Mouse (Mus musculus) kidney, adult 8-10 months (tissue): ENCODE results near the gene Tmub1.
A peak's percentile ranks its signal among the peaks of the same experiment; 100 is the strongest.
"Not testable (repeated sequence)": the region's sequence is repeated elsewhere in the genome, so short reads cannot be mapped to it uniquely, and the experiment has no call there.

Source experiments
- DNase-seq, 2 experiments: peaks; one replicate each; pipeline ENCODE4 v3.0.0; 2022

Gene Tmub1

DNA sequence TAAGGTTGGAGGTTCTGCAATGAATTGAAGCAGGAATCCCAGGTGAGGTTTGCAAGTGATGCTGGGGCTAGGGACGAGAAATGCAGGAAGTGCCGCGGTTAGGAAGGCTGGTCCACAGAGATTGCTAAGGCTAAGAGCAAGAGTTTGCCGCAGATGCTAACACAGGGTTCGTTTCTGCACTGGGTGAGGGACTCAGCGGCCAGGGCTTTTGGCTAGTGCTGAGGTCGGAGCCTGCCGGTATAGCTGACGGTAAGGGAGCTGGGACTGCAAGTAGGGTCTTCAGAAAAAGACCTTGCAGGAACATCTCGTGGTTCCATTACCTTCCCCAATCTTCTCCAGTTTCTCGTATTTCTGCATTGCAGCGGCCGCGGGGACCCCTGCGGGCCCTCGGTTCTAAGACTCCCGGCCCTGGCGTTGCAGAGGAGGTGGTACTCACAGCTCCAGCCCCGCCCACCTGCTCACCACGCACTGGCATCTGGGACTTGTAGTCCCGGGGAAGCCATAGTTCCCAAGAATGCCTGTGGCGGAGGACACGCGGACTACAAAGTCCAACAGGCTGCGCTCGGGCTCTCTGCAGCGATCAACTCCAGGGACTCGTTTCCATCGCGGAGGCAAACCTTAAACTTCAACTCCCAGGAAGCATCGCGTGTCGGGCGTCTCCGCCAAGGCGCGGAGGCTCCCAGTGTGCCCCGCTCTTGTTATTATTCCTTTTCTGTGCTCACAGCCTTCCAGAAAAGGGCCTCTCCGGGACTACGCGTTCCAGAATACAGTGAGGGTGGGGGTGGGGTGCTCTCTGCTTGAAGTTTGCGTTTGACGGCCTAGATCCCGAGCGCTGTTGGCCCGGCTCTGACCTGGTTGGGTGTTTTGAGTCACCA is 24.3 kb downstream of the Tmub1 start, which contains the start of the genes Cdk5 and Slc4a2:
Cdk5 (minus strand) TSS at position 402 of the 875 bp plus-strand sequence.
Slc4a2 (plus strand) TSS at position 709 of the 875 bp plus-strand sequence.
- peak; percentile 99 for DNase-seq

DNA sequence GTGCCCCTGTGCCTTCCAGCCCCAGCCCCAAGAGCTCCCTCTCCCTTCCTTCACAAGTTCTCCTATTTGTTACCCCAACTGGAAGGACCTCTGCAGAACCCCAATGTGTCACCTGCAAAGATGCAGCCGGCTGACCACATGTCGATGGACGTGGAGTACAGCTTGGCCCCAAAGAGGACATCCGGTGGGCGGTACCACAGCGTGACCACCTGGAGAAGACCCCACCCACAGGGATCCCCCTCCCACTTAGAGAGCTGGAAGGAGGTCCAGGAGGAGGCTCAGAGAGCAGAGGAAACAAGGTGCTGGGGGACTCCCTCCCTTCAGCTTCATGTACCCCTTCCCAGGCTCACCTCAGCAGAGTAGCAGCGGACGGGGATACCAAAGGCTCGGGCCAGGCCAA is 27.3 kb downstream of the Tmub1 start:
- no peak for DNase-seq

DNA sequence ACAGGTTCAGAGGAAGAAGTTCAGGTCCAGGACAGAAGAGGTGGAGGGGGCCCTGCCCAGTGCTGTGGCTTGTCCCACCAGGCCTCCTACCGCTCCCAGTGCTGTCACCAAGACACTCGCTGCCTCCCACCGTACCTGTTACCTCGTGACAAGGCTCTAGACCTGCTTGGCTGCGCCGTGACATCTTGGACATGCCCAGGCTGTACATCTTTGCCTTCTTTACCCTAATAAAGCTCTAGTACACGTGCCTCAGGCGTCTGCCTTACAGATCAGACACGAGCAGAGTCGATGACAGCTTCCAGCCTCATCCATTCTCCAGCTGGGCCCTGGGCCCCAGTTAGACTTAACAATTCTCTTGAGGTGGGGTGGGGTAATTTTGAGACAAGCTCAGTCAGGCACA is 30.1 kb downstream of the Tmub1 start:
- no peak for DNase-seq

DNA sequence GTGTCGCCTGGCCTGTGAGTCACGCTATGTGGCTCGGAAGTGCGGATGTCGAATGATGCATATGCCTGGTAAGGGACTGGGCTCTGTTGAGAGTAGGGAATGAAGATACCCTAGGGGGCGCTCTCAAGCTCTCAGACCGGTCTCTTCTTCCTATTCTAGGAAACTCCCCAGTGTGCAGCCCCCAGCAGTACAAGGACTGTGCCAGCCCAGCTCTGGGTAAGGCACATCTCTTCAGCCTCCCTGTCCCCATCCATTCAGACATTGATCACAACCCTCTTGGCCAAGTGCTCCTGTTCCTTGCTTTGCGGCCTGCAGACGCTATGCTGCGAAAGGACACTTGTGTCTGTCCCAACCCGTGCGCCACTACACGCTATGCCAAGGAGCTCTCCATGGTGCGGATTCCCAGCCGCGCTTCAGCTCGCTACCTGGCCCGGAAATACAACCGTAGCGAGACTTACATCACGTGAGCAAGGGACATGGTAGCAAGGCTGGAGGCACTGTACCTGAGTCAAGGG is 31.4 kb downstream of the Tmub1 start:
- DNase-seq: peak; percentile 54 to 62

DNA sequence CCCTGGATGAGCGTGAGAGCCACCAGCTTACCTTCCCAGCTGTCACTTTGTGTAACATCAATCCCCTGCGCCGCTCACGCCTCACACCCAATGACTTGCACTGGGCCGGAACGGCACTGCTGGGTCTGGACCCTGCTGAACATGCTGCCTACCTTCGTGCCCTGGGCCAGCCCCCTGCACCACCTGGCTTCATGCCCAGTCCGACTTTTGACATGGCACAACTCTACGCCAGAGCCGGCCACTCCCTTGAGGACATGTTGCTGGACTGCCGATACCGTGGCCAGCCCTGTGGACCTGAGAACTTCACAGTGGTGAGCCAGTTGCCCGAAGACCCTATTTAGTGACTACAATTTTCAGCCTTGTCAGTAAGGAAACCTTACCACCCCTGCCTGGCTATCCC is 33.7 kb downstream of the Tmub1 start:
- no peak for DNase-seq

DNA sequence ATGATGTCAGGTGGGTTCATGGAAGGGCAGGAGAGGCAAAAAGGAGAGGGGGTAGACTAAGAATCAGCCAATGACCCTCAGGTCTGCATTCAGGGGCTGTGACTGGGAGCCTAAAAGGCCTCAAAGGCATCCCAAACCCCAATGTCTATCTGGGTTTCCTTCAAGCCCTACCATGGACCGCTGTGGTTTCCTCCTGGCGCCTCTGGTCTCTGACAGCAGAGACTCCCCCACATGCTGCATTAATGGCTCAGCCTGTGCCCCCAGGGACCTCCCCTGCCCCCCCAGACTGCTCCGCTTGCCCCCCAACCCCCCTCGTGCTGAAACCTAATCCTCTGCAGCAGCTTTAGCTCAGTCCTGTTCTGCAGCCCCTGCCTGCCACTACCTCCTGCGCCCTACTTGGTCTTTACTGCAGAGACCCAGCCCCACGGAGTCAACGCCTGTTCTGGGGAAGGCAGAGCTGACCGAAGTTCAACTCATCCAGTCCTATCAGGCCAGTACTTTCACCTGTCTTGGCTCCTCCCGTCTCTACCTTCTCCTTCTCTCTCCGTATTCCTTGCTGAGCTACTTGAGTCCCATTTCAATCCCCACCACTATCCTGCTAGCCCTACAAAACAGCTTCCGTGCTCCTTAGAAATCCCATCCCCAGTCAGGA is 34.5 kb downstream of the Tmub1 start, which contains the start of gene Asic3:
Asic3 (plus strand) TSS at position 351 of the 652 bp plus-strand sequence.
- peak in 1 of 2 experiments; percentile 15 for DNase-seq

DNA sequence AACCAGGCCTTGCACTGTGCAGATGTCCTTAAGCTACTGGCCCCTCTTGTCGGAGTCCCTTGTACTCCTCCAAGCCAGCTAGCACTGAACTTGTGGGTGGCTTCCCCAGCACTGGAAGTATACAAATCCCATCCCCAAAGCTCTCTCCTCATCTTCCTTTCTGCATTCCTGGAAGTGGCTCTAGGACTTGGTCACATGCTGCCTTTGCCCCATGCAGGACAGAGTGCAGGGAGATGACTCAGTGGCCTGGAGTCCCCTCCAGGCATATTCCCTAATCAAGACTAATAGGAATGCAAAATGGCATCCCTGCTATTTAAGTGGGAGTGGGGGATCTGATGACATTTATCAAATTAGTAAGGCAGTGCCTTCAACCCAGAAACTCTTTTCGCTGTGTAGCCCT is 35.6 kb downstream of the Tmub1 start:
- no peak for DNase-seq

DNA sequence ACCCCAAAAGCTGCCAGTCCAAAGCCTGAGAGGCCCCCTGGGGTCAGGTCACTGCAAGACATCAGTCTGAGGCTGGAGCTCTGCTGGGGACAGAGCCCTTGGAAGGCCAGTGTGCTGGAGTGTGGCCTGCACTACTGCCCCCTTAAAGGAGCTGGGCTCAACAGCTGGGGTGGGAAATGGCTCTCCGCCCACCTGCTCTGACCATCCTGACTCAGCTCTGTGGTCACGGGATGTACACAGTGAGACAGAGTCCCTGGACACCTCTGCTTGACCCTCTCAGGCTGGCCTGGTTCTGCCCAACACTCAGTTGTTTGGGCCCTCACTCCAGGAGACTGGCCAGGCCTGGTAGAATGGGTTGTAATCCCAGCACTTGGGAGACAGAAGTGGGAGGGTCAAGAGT is 38.2 kb downstream of the Tmub1 start:
- no peak for DNase-seq

DNA sequence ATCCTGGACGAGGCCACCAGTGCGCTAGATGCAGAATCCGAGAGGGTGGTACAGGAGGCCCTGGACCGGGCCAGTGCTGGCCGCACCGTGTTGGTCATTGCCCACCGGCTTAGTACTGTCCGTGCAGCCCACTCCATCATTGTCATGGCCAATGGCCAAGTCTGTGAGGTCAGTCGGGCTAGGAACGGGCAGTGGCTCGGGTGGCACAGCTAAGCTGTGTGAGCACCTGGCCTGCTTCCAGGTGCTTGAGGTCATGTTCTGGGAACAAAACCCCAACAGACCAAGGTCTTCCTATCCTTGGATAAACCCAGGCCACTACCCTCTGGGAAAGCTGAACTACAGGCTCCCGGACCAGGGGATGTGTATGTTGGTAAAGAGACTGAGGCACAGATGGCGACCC is 39.0 kb downstream of the Tmub1 start:
- DNase-seq: peak in 1 of 2 experiments; percentile 27

DNA sequence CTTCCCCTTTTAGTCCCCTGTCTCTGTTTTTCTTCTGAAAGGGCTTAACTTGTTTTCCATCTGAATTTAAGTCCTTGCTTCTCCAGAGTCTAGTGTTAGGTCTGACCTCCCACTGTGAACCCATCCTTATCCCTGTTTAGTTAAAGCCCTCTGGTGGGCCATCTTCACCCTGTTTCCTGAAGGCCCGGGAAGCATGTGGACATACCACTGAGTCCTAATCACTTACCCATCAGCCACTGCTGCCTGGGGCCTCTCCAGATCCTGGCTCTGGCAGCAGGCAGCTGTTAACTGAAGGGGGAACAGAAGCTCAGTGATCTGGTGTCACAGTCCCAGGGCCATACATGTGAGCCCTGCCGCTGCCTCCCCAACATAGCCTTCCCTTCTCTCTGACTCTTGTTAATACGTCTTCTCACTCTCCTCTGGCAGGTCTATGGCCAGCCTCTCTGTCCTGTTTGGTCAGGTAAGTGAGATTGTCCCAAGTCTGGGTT is 42.2 kb downstream of the Tmub1 start:
- no peak for DNase-seq

DNA sequence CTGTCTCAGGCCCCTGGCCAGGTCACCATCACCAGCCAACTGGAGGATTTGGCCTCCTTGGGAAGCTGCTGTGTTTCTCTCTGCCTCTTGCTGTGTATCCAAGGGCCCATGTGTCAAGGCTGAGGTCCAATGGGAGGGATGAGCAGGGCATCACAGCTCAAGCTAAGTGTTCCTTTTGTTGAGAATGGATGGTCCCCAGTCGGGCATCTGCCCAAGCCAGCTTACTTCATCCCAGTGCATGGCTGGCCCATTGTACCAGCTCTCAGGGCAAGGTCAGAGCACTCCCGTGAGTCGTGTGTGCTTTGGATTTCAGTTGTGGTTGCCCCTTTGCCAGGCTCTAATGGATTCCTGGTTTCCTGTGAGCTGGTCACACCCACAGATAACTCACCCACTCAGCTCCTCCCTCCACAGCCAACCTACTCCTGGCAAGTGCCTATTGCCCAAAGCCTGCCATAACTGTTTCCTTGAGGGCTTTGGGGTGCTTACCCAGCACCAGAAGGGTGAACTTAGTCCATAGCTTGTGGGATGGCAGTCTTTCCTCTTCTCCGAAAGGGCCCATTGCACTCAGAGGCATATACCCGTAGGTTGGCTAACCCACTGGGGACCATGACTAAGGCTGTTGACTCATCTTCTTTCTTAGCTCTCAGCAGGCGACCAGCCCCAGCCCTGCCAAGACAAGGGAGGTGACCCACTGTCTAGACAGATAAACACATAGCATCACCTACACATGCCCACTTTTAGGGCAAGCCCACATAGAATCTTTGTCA is 42.9 kb downstream of the Tmub1 start:
- DNase-seq: no peak

DNA sequence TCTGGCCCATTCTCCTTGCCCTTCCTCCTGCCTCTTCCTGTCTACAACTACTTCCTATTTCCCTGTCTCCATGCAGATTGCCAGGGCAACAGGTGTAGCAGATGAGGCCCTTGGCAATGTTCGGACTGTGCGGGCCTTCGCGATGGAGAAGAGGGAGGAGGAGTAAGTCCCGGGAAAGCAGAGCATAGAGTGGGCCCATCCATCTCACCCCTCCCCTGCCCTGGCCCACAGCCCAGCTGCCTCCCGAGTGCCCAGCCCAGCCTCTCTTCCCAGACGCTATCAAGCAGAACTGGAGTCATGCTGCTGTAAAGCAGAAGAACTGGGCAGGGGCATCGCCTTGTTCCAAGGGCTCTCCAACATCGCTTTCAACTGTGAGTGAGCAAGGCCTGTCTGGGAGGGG is 45.7 kb downstream of the Tmub1 start:
- no peak for DNase-seq

DNA sequence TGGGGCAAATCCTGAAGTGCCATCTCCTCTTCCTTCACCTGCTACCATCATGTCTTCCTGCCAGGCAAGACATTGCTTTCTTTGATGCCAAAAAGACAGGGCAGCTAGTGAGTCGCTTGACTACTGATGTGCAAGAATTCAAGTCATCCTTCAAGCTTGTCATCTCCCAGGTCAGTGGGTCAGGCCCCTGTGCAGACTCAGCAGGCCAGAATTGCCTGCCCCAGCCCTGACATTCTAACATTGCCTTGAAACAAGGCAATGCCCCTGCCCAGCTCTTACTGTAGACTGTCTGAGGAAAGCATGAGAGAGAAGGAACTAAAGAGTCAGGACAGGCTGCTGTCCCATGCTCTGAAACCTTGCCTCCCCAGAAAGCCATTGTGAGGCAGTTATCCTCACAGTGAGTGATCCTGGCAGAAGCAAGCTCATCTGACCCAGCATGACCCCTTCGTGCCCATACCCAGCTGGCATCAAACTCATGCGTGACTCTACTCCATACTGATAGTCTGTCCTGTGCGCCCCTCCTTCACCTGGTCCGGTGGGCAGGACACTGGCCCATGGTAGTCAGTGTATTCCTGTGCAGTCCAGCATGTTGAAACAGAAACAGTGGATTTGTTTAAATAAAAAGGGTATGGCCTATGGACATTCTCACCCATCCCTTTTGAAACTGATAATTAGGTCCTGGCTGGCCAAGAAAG is 46.6 kb downstream of the Tmub1 start:
- no peak for DNase-seq

DNA sequence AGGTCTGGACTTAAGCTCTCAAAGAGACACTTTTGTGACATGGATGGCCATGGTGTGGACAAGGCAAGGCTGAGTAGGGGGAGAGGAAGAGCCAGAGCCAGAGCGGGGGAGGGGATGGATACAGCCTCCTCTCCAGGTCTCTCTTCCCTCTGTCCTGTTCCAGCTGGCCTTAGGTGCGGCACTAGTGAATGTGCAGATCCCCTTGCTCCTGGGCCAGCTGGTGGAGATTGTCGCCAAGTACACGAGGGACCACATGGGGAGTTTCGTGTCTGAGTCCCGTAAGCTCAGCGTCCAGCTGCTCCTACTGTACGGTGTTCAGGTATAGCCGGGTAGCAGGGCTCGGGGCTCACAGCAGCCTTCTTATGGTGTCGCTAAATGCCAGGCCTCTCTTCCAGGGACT is 47.3 kb downstream of the Tmub1 start:
- DNase-seq: no peak

DNA sequence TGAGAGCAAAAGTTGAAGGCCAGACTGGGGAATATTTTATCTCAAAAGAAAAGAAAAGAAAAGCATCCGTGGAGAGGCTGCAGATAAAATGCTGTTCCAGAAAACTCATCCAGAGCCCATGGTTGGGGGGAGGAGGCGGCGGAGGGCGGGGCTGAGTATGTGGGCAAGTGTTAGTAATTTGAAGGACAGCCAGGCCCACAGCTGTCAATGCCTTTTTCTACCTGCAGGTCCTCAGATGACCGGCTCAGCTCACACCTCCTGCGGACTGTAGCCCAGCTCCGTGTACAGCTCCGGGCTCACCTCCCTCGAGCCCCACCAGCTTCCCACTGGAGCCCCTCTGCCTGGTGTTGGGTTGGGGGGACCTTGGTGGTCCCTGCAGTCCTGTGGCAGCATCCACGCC is 48.0 kb downstream of the Tmub1 start:
- DNase-seq: no peak

DNA sequence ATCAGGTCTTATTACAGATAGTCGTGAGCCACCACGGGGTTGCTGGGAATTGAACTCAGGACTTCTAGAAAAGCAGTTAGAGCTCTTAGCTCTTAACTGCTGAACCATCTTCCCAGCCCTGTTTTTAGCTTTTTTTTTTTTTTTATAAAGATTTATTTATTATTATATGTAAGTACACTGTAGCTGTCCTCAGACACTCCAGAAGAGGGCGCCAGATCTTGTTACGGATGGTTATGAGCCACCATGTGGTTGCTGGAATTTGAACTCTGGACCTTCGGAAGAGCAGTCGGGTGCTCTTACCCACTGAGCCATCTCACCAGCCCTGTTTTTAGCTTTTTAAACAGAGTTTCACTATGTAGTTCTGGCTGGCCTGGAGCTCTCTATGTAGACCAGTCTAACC is 51.4 kb downstream of the Tmub1 start:
- DNase-seq: not testable (repeated sequence)
